Mouse (Mus musculus): Measurements from ENCODE around the gene Slc16a9.
A peak's percentile ranks its signal among the peaks of the same experiment; 100 is the strongest.

Gene Slc16a9

DNA sequence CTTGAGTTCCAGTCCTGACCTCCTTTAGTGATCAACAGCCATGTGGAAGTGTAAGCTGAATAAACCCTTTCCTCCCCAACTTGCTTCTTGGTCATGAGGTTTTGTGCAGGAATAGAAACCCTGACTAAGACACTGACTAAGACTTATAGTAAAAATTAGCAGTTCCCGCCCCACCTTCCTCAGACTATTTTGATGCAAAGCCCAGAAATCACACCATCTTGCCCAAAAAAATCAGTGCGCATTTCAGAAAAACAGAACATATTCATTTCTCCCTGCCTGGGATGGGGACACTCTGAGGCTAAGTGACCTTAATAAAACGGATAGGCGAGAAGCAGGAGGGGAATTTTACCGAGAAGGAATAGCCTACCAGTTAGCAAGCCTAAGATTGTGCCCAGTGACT is 60.8 kb downstream of the Slc16a9 start:
- no peak for DNase-seq

DNA sequence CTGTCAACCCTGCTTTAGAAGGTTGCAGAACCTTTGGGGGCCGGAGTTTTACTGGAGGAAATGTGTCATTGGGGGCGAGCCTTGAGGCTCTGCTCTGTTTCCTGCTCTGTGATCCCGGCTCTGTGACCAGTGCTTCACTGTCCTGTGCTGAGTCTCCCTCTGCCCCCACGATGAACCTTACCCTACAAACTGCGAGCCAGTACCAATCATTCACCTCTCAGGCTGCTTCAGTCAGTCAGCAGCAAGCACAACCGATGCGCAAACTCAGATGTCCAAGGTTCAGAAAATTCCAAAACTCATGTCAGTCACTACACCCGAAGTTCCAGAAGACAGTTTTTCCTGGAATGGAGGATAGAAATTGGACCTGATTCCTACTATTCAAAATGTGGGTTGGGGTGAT is 64.5 kb downstream of the Slc16a9 start:
- DNase-seq: no peak

DNA sequence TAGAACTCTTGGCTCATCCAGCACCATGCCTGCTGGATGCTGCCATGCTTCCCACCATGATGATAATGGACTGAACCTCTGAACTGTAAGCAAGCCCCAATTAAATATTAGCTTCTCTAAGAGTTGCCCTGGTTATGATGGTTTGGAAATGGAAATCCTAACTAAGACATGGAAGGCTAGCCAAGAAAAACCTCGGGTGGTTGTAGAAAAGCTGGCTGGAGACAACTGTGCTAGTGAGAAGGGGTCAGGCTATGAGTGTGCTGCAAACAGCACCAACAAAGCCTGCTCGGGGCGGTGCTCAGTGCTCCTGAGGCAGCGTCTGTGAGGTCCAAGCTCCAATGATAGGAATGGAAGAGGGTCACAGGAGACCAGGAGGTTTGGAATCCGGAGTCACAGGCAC is 65.7 kb downstream of the Slc16a9 start:
- DNase-seq: no peak

DNA sequence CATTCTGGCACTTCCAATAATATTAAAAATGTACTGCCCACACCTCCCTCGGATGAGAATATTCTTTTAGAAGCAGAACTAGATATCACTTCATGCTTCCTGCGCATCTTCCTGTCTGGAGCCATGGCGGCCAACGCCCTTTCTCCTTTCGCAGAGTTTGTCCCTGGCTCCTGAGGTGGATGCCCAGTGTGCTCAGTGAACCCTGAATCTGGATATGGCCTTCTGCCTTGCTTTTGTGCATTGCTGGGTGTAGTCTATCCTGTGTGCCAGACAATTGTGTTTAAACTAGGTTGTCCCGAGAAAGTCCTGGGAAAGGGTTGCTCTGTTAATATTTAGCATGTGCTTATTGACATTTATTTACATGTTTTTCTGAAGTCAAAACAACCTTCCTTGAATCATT is 71.0 kb downstream of the Slc16a9 start:
- DNase-seq: no peak

DNA sequence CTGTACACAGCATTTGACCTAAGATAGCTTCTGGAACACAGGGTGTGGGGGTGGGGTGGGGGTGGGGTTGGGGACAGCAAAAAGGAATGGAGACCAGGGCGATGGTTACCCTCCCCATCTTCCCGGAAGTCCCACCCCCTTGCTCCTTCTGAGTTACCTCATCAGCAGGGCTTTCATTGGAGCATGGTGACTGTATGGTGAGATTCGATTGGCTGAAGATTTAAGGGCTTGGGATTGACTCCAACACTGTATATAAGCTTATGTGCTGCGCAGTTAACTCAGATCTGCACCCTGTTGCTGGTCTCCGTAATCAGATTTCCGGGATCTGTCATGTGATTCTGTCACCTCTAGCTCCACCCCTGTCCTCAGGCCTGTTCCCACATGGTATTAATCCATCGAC is 72.0 kb downstream of the Slc16a9 start:
- DNase-seq: no peak

DNA sequence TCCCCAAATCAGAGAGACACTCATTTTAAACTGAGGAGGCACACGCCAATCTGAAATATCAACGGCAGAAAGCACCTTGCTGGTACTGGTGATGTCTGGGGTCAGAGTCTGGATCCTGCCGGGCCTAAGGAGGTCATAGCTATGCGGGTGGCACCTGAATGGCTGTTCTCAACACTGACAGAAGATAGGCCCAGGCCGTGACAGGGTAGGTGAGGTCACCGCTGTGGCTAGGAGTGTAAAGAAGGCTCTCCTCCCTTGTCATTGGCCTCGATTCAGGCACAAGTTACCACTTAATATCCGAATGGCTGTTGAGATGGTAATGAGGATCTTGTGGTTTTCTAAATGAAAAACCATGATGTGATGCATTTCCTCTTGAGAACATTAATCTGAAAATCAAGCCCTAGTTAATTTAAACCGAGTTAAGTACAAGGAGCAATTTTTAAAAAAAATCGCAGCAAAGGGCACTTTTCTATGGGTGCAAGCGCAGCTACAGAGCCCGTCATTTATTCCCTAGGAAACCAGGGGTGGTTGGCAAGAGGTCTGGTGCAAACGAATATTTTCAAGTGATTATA is 72.6 kb downstream of the Slc16a9 start:
- DNase-seq: no peak

DNA sequence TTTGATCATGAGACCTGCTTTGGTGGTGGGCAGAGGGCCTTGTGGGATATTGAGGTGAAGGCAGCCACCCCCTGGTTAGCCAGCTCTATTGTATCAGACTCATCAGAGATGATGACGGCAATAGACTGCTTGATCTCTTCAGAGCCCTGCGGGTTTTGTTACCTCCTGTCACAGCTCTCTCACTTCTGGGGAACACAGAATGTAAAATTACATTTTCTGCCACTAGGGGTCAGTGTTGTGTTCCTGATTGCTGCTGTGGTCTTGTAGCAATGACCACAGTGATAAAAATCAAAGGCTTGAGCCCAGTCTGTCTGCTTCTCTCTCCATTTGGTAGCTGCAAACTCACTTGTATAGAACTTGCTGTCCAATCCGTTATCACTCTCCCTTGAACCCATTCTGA is 73.7 kb downstream of the Slc16a9 start:
- peak; percentile 20 to 60 for DNase-seq

DNA sequence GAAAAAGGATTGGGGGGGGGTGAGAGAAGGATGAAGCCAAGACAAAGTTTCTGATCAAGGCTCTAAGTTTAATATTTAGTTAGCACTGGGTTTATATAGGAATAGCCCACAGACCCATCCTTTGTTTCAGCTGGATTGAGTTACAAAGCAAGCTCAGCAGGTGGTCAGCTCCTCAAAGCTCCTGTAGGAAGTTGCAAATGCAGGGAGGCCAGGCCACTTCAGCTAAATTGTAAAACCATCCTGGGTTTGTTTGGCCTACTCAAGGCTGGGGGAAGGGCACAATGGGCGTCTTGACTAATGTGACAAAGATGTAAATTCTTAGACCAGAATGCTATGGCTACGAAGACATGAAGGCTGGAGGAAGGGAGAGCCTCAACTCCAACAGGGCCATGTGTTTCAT is 80.6 kb downstream of the Slc16a9 start:
- no peak for DNase-seq

DNA sequence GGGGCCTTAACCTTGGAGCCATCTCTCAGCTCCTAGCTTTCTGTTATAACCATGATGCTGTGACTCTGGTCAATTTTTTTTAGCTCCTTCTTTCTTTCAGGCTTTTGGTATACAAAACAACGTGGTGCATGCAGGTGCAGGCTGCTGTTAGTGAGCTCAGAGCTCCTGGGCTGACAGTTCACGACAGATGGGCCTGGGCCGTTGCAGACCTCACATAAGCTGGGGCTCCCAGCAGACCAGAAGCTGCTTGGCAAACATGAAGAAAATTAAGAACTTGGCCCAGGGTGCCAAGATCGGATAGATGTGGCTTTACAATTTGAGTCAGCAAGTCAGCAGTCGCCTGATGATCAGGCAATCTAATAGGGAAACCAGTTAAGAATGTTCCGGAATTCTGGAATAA is 82.4 kb downstream of the Slc16a9 start:
- no peak for DNase-seq

DNA sequence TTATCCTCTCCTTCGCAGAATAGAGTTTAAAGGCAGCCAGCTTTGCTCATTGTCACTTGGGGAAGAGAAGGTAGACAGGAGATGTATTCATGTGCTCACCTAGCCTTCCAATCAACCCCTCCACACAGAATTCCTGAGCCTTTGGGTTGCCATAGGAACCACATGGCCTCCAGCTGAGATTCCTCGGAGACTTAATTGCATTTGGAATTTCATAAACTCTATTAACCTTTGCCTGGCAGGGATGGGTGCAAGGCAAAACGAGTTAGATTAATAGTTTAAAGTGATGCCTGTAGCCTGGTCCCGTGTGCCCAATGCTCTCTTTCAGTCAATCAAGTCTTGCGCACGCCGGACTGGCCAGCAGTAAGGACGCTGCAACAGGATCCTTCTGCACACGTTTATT is 83.2 kb downstream of the Slc16a9 start:
- no peak for DNase-seq
